Mouse (Mus musculus) cerebellum, adult 8-10 months (tissue): ENCODE measurements around the gene Ip6k3.

Experiments
- DNase-seq: peaks from one replicate; pipeline ENCODE4 v3.0.0; 2022

The Ip6k3 gene

DNA sequence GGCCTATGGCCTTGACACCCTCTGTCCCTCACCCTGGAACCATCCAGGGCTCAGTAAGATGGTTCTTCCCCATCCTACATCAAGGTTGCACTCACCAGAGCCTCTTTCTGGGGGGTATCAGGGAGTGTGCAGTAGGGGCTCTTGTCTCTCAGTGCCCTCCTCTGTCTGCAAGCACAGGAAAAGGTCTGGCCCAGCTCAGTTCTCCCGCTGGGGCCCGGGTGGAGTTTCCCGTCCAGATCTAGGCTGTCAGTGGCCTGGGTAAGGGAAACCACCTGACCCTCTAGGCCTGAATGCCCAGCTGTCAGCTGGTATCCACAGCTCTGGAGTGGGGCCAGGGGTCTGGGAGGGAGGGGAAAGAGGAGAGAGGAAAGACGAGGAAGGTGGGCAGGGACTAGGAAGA is at the start of gene Ip6k3:
Gene Ip6k3 (minus strand): TSS at position 251 of the 400 bp plus-strand sequence.
- no peak for DNase-seq

DNA sequence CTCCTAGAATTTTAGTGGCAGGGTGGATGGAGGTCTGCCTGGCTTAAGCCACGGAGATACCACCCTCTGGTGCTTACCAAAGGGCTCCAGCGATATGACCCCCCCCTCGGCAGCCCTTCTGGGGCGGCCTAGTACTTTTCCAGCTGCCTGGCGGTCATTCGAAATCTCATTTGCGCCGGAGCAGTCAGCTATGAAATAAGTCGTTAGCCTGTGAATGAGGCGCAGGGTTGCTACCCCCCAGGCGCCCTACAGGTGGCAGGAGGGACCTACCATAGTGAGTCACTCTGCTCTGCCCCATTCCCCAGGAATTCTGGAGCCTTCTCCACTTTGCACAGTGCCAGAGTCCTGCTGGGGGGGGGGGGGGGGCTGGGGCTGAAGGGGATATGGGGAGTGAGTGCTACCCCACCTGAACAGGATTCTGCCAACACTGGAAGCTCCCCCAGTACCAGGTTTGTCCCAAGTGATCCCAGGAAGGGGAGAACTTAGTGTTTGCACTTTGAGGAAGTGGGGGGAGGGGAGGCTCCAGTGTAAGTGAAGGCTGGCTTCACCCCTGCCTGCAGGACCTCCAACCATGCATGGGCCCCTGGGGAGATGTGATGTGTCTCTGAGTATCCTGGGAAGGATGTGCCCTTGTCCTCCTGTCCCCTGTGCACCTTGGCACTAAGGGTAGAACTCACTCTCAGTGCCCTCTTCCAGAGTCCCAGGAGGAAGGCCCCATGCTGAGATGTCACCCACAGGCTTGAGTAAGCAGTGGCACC is 45.4 kb upstream of the Ip6k3 start:
- DNase-seq: peak; percentile 42

DNA sequence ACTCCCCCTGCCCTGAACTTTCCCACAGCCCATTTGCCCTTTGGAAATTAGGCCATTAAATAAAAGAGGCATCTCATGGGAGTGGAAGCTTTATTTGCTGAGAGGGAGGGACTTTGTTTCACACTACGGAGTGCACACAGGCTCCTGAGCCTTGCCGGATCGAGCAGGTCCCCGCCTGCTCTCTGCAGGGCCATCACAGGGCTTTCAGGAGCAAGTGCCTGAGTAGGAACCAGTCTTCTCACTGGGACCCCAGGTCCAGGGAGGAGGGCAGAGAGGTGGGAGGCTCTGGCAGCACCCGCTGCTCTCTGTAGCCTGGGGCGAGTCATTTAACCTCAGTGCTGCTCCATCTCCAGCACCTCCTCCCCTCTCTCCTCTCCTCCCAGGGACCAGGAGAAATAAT is 44.4 kb upstream of the Ip6k3 start:
- DNase-seq: no peak

DNA sequence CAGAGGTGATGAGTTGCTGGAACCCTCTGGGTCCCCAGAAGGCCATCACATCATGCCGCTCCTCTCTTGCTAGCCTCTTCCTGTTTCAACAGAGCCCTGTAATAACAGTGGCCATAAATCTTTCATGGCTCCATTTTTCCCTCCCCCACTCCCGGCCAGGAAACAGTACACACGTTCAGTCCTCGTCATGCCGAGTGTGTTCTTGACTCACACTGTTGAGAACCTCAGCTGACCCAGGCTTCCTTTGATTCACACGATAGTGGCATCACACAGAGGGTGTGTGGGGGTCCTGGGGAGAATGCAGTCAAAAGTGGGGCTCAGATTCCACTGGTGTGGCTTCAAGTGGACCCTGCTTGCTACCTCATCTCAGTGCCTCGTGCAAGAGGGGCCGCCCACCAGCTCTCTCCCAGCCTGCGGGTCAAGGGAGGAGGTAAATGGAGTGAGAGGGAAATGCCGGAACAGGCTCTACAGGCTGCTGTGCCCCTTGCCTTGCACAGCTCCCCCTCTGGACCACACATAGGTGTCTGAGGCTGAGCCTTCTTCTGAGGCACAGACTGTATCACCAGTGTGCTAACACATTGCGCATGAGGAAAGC is 39.6 kb upstream of the Ip6k3 start:
- no peak for DNase-seq

DNA sequence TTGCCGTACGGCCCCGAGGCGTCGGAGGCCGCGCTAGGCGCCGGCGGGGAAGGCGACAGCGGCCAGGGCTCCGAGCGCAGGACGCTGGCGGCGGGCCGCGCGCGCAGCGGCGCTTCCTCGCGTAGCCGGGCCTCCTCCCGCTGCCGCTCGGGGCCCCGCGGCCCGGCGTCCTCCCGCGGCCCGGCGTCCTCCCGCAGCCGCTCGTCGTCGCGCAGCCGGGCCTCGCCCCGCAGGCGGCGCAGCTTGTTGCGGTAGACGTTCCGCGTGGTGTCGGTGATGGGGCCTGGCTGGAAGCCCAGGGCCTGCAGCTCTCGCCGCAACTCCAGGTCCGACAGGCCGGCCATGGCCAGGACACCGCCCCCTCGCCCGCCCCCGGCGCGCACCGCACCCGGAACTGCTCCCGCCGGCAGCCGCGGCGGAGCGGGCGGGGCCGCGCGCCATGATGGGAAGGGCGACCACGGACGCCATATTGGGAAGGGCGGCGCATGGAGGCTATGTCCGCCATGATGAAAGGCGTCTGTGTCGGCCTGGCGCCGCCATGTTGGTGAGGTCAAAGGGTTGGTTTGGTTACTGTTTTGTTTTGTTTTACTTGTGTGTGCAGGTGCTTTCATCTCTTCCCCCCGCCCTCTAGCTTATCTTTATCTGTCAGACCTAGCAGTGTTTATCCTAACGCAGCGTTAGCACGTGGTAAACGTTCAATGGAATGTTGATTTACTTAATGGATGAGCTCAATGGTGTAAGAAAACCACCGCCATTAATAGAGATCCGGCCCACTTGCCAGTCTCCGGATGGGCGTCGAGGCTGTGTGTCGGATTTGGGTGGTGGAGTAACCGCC is 36.7 kb upstream of the Ip6k3 start, which contains the start of gene Lemd2:
Gene Lemd2 (minus strand): TSS at position 395 of the 835 bp plus-strand sequence.
- DNase-seq: peak; percentile 96

DNA sequence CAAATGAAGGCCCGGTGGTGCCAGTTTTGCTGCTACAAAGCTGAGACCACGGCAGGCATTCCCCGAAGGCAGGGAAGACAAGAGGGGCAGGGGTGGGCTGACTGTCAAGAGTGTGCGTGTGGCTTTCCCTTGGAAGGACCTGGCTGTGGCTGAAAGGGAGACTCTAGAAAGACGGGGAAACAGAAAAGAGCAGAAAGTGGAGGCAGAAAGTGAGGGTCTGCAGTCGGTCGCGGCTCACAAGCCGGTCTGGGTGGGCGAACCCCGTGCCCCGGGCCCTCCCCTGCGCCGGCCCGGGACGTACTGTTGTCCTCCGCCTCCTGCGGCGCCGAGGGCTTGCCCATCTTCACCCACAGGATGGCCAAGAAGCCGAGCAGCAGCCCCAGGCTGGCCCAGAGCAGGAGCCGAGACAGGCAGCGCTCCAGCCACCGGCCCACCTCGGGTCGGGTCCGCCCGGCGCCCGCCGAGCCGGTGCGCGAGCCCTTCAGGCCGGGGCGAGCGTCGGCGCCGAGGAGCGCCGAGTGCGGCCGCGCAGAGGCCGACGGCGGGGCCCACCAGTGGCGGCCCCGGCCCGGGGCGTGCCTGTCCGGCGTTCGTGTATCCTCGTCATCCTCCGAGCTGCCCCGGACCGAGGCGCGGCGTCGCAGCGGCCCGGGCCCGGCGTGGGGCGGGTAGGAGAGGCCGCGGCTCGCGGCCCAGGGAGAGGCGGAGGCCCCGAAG is 35.9 kb upstream of the Ip6k3 start:
- DNase-seq: peak; percentile 44

DNA sequence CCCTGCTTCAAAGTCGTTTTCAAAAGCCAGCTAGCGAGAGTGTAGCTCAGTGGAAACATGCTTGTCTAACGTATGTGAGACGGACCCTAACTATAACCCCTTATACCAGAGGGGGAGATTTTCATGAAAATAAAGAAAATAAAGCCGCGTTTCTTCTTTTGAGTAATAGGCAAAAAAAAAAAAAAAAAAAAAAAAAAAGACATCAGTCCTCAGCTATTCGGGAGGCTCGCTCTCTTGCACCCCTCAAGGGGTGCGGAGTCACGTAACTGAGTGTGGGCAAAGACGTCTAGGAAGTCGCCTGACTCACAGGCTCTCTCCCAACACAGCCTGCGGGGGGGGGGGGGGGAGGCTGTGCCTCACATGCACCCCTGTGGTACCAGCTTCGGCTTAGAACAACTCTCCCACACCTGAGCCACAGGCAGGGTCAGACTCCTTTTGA is 35.3 kb upstream of the Ip6k3 start:
- no peak for DNase-seq

DNA sequence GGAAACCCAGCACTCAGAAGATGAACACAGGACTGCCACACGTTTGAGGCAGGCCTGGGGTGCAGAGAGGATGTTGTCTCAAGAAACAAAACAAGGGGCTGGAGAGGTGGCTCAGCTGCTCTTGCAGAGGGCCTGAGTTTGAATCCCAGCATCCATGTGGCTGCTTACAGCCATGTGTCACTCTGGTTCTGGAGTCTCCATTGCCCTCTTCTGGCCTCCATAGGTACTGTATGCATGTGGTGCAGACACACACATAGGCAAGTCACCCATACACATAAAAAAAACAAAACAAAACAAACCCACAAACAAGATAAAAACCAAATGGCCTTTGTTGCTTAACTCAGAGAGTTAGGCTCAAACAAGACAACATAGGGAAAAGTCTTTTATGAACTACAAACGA is 34.4 kb upstream of the Ip6k3 start:
- no peak for DNase-seq

DNA sequence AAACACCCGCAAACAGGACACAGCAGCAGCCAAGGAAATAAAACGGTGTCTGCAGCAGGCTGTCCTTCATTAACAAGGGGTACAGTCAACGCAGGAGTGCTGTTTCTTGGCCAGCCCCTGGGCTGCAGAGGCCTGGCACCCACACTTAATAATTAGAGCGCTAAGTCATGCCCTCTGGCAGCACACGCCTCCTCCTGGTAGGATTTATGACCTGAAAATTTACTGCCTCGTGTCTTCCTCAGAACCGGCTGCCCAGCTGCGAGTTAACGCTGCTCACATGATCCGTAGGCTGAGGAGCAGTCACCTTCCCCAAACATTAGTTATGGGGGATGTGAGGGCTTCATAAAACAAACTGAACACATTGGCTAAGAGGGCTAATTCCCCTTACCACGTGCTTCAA is 33.2 kb upstream of the Ip6k3 start:
- DNase-seq: no peak

DNA sequence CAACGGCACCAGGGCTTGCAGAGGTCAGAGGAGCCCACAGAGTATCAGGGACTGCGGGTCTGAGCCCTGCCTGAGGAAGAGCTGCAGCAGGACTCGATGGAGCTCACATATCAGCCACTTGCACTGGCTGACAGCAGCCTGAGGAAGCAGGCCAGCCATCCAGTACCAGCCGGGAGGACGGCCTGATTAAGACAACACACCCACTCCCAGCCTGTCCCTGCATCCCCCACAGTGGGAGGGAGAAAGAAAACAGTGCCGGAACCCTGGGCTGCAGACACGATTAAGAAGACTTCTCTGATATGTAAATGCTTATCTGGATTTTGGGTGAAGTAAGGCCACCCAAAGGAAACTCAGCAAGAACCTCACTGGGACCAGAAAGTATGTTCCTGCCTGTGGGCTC is 32.3 kb upstream of the Ip6k3 start:
- no peak for DNase-seq

DNA sequence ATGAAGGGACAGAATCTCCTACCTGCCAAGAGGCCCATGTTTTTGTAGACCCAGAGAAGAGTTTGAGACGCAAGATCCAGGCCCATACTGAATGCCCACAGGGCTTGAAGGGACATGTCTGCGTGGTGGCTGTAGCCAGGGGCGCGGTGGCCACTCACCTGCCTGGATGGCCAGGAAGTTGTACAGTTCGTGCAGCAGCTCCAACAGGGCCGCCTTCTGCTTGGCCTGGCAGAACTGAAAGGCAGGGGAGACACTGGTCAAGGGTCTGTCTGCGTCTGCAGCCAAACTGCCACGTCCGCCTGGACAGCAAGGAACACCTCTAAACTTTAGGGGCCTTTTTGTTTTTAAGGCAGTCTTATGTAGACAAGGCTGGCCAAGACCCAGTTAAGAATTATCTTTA is 31.6 kb upstream of the Ip6k3 start:
- DNase-seq: no peak

DNA sequence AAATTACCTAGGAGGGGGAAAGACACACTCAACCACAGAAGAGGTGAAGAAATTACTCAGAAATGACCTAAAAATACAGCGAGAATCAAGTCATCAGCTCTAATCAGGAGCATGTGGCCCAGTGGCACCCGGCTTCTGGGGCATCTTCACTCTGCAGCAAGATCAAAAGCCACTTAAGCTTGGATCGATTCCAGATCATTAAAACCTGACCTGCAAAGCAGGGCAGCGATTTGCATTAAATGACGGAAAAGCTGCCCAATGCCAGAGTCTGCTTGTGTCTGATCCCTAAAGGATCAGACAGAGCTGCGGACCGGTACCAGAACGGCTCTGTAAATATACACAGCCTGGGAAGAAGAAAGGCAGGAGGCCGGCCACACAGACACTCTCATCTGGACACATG is 28.6 kb upstream of the Ip6k3 start:
- DNase-seq: no peak

DNA sequence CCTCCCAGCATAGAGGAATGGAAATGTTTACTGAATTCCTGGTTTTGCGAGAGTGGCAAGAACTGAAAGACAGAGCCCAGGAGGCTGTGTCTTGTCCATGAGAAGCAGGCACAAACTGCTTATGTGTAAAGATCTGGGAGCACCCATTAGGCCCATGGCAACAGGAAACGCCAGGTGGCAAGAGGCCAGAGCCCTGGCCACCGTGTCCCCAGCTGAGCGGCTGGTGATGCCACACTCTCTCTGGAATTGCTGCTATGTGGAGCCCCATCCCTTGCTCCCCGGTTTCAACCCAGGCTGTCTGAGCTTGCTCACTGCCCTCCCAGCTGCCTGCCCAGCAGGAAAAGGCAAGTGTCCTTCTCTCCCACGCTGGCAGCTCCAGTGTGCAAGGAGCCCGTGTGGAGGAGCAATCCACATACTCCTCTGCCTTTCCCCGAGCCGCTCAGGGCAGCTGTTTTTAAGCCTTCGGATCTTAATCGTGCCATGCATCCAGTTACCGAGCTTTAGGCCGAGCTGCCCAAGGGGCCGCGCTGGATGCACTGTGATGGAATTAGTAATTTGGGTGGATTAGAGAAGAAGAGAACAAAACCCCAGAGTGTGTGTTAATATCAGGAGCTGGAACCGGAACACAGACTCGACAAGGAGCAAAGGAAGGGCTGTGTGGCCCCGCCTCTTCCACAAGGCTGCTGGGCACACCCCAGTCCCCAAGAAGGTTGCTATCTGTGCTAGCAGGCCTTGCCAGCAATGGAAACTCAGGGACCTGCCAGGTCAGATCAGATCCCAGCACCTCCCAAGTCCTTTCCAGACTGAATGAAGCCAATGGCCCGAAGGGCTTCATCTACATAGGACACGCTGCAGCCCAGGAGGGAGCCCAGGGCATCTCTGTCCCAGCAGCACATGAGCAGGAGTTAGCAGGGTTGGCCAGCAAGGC is 26.9 kb upstream of the Ip6k3 start:
- DNase-seq: no peak

DNA sequence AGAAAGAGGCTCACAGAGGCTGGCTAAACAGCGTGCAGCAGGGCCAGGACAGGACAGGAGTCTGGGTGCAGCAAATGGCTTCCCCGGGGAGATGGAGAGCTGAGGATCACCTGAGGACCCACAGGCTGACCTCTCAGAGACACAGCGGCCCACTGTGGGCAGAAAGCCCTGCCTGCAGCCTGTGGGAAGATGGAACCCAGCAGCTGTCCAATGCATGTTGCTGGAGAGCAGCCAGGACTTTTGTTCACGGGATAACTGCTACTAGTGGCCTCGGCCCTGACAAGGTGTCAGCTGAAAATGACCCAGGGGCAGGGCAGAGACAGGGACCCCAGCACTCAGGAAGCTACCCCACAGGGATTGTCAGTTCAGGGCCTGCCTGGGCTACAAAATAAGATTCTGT is 24.2 kb upstream of the Ip6k3 start:
- no peak for DNase-seq

DNA sequence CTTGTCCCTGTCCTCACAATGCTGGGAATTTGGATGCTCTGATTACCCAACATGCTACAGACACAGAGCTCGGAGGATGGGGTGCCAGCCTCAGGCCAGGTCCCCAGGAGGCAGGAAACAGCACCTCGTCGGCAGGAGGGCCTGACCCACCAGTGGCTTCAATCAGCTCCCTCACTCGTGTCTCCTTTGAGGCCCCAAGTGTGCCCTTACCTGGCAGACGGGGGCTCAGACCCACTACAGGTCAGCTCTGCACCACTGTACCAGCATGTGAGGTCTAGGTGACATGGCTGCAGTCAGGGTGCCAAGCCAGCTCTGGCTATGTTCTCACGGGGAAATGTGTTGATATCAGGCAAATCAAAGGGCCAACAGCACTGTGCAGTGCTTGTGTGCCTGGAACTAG is 23.6 kb upstream of the Ip6k3 start:
- no peak for DNase-seq

DNA sequence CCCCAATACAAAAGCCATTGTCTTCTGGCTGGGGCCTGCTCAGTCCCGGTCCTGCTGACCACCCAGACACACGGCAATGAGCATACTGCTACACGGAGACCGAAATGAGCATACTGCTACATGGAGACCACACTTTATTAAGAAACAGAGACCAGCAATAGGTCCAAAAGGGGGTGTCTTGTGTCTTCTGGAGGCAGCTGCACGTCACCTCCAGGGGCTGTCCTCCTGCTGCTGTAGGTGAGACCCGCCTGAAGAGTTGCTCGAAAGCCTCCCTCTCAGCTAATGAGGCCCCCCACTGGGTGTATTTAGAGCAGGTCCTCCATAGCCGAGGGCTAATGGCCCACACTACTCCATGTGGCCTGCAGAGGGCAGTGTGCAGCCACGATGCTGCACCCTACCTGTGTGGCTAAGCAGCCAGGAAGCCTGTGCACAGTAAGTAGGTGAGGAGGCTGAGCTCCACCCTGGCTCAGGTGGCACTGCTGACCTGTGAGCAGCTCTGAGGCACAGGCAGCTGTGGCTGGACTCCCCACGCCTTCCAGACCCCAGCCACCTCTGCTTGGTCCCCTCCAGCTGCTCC is 22.1 kb upstream of the Ip6k3 start:
- DNase-seq: peak; percentile 77

DNA sequence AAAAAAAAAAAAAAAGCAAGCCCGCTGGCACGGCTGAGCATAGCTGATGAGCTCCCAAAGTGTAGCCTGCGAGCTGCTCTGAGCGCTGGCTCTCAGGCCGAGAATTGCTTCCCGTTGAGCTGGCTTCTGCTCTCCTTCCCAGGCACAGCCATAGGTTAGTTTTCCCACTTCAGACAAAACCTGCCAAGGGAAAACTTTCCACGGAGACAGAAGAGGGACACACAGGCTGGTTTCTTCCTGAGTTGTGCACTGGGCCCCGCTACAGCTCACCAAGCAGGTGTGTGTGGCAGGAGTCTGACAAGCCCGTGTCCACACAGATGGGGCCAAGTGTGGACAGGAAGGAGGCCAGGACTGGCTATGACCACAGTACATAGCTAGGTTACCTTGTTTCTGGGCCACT is 21.3 kb upstream of the Ip6k3 start:
- DNase-seq: no peak

DNA sequence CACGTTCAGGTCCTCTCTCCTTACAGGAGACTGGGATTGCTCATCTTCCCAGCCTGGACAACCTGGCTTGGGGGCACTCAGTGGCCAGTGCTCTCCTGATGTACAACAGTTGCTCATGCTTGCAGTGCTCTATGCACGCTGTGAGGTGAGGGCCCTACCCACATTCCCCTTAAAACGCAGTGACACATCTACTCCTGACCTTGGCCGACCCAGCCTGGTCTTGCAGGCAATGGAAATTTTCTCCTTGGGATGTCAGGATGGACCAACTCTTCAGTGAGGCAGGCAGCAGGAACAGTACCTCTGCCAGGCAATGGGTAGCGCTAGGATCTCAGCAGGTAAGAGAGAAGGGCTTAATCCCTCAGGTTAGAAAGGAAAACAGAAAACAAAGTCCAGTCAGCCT is 19.5 kb upstream of the Ip6k3 start:
- no peak for DNase-seq

DNA sequence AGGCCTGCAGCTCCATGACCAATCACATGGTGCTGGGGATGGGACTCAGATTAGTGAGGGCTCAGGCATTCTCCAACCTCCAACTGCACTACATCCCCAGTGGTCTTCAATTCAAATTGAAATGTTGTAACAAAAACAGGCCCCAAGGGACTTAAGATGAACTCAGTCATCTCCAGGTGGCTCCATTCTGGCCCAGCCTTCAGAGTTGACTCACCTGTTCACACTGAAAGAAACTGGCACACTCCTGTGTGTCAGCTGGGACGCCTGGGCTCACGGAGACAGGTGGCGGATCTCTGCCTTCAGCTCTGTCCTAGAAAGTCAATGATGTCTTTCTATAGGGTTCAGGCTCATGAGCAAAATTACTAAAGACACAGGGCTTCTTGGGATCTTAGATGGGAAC is 18.5 kb upstream of the Ip6k3 start:
- DNase-seq: no peak

DNA sequence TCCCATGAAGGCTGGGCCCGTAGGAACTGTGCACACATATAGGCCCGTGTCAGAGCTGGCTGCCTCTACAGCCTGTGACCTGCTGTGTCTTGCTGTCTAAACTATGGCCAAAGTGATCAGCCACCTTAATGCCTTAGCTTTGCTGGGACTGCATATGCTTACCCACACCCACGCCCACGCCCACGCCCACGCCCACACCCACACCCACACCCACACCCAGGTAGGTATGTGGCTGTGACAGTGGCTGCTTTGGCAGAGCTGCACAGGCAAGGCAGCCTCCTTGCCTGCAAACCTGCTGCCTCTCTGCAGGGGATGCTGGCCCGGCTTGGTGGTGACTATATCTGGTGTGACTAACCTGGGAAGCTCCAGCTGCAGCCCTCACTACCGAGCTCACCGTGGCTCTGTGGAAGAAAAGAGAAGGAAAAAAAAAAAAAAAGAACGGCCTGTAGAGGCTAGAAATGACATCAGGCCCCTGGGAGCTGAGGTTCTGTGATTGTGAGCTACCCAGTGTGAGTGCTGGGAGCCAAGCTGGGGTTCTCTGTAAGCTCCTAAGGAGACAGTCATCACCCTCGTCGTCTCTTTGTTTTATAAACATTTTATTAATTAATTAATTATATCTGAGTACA is 16.2 kb upstream of the Ip6k3 start:
- DNase-seq: no peak

DNA sequence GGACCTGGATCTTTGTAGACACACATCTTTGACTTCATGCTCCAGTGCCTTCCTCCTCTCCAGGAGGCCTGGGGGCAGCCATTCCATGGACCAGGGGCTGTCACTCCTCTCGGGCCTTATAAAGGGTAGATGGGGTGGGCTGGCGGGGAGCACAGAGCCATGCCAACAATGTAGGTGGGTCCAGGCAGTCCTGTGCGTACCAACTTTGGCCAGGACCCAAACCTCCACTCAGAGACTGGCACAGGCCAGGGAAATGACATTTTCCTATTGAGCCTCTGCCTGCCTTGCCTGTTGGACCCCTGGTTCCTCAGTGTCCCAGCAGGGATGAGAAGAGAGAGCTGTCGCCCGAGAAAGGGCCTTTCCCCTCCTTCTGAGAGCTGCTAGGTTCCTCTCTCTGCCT is 14.8 kb upstream of the Ip6k3 start:
- DNase-seq: no peak
